Mouse (Mus musculus) CH12.LX (cell line): Measurements from ENCODE around the gene Srp68. TPM values are rescaled to one million over a fixed set of nuclear protein-coding genes. Genes with fewer than 3 reads are reported as not detected.
A peak's percentile ranks its signal among the peaks of the same experiment; 100 is the strongest.

Experiments
- DNase-seq: peaks from one replicate; pipeline ENCODE4 v3.0.0-alpha.2; 2013; ENCODE audit errors: extremely low read depth
- H3K27ac ChIP-seq: 2 replicates; pipeline ENCODE4 v1.5.1; 2012; ENCODE audit warnings: low read depth, mild to moderate bottlenecking, control low read depth, moderate library complexity; ENCODE audit not compliant: insufficient read depth
- H3K27me3 ChIP-seq: replicated peaks from 2 replicates; pipeline ENCODE3; 2012; ENCODE audit warnings: inconsistent platforms
- H3K36me3 ChIP-seq, 2 experiments: replicated peaks in 1 of 2; 2 replicates each; pipeline versions ENCODE3 to v1.6.1; 2012; ENCODE audit warnings: inconsistent platforms in 1 of 2, low read length in 1 of 2, mild to moderate bottlenecking in 1 of 2, mixed read lengths in 1 of 2, moderate library complexity in 1 of 2; ENCODE audit not compliant: control insufficient read depth in 1 of 2, insufficient read depth in 1 of 2
- H3K4me1 ChIP-seq, 2 experiments: 2 replicates each; pipeline ENCODE4 v1.6.1; 2012; ENCODE audit warnings: inconsistent platforms in 1 of 2, moderate library complexity in 1 of 2; ENCODE audit not compliant: insufficient read depth in 2 of 2, control insufficient read depth in 1 of 2
- H3K4me2 ChIP-seq: 2 replicates; pipeline ENCODE4 v1.6.1; 2012; ENCODE audit warnings: low read depth, mild to moderate bottlenecking, control low read depth; ENCODE audit not compliant: poor library complexity, insufficient read depth, severe bottlenecking
- H3K4me3 ChIP-seq, 3 experiments: fragments of 150-350 bp in 1 of 3; sonication (generic) in 1 of 3; replicated peaks in 1 of 3; 2 replicates each; pipeline versions ENCODE3 to v1.5.1; 2011 to 2012; ENCODE audit warnings: low read depth in 2 of 3, low read length in 2 of 3, mild to moderate bottlenecking in 2 of 3, moderate library complexity in 2 of 3, control low read depth in 1 of 3, improper control_type of control experiment in 1 of 3, inconsistent platforms in 1 of 3, mixed read lengths in 1 of 3; ENCODE audit not compliant: poor library complexity in 1 of 3
- H3K79me2 ChIP-seq: replicated peaks from 2 replicates; pipeline ENCODE4 v1.6.1; 2012; ENCODE audit warnings: mild to moderate bottlenecking, moderate library complexity; ENCODE audit not compliant: control insufficient read depth, poor library complexity, insufficient read depth, severe bottlenecking; ENCODE audit errors: extremely low read depth
- H3K9ac ChIP-seq: 2 replicates; pipeline ENCODE4 v1.6.1; 2012; ENCODE audit warnings: low read depth, mild to moderate bottlenecking, control low read depth, moderate library complexity; ENCODE audit not compliant: insufficient read depth
- H3K9me3 ChIP-seq: replicated peaks from 2 replicates; pipeline ENCODE3; 2012; ENCODE audit warnings: low read length, inconsistent platforms, mixed read lengths
- BHLHE40 ChIP-seq: IDR thresholded peaks from 2 replicates; pipeline ENCODE4 v1.6.1; 2011; ENCODE audit warnings: mild to moderate bottlenecking, low read depth, low read length, improper control_type of control experiment
- CHD1 ChIP-seq: IDR thresholded peaks from 2 replicates; pipeline ENCODE4 v1.6.1; 2012; ENCODE audit warnings: low read depth, low read length, improper control_type of control experiment, inconsistent platforms
- CTCF ChIP-seq, 2 experiments: IDR thresholded peaks in 1 of 2; conservative IDR thresholded peaks in 1 of 2; 2 replicates each; pipeline ENCODE4 v1.5.1; 2011 to 2012; ENCODE audit warnings: low read depth in 2 of 2, low read length in 2 of 2, improper control_type of control experiment in 1 of 2, inconsistent platforms in 1 of 2, mild to moderate bottlenecking in 1 of 2, moderate library complexity in 1 of 2
- E2F4 ChIP-seq: IDR thresholded peaks from 2 replicates; pipeline ENCODE4 v1.6.1; 2011; ENCODE audit warnings: low read depth, low read length, improper control_type of control experiment; ENCODE audit not compliant: insufficient replicate concordance
- ELF1 ChIP-seq: IDR thresholded peaks from 2 replicates; pipeline ENCODE4 v1.6.1; 2014; ENCODE audit warnings: low read depth, mild to moderate bottlenecking, inconsistent platforms, low read length, improper control_type of control experiment
- GABPA ChIP-seq: IDR thresholded peaks from 2 replicates; pipeline ENCODE4 v1.6.1; 2012; ENCODE audit warnings: low read depth, low read length, improper control_type of control experiment, inconsistent platforms; ENCODE audit not compliant: insufficient replicate concordance
- HCFC1 ChIP-seq: IDR thresholded peaks from 2 replicates; pipeline ENCODE4 v1.6.1; 2012; ENCODE audit warnings: low read depth, mild to moderate bottlenecking, inconsistent platforms, low read length, improper control_type of control experiment
- IRF4 ChIP-seq: IDR thresholded peaks from 2 replicates; pipeline ENCODE4 v1.6.1; 2014; ENCODE audit warnings: low read depth, mild to moderate bottlenecking, inconsistent platforms, low read length, improper control_type of control experiment
- JUN ChIP-seq: IDR thresholded peaks from 2 replicates; pipeline ENCODE4 v1.6.1; 2011; ENCODE audit warnings: low read depth, mild to moderate bottlenecking, low read length, improper control_type of control experiment, moderate library complexity; ENCODE audit not compliant: insufficient read depth
- JUND ChIP-seq: conservative IDR thresholded peaks from 2 replicates; pipeline ENCODE4 v1.6.1; 2011; ENCODE audit warnings: low read depth, low read length, improper control_type of control experiment
- KAT2A ChIP-seq: IDR thresholded peaks from 2 replicates; pipeline ENCODE4 v1.6.1; 2012; ENCODE audit warnings: low read length, improper control_type of control experiment, inconsistent platforms; ENCODE audit not compliant: insufficient replicate concordance
- MAX ChIP-seq: IDR thresholded peaks from 2 replicates; pipeline ENCODE4 v1.6.1; 2011; ENCODE audit warnings: low read length, improper control_type of control experiment
- MAZ ChIP-seq: IDR thresholded peaks from 2 replicates; pipeline ENCODE4 v1.6.1; 2012; ENCODE audit warnings: low read depth, mild to moderate bottlenecking, inconsistent platforms, low read length, improper control_type of control experiment, moderate library complexity
- MXI1 ChIP-seq: IDR thresholded peaks from 2 replicates; pipeline ENCODE4 v1.6.1; 2011; ENCODE audit warnings: mild to moderate bottlenecking, low read depth, low read length, improper control_type of control experiment
- MYC ChIP-seq: IDR thresholded peaks from 2 replicates; pipeline ENCODE4 v1.6.1; 2011; ENCODE audit warnings: low read depth, mild to moderate bottlenecking, improper control_type of control experiment, low read length
- NELFE ChIP-seq: IDR thresholded peaks from 2 replicates; pipeline ENCODE4 v1.6.1; 2011; ENCODE audit warnings: low read depth, low read length, improper control_type of control experiment
- NRF1 ChIP-seq: IDR thresholded peaks from 2 replicates; pipeline ENCODE4 v1.6.1; 2014; ENCODE audit warnings: low read depth, mild to moderate bottlenecking, inconsistent platforms, low read length, improper control_type of control experiment, moderate library complexity
- PAX5 ChIP-seq: IDR thresholded peaks from 2 replicates; pipeline ENCODE4 v1.6.1; 2012; ENCODE audit warnings: low read length, inconsistent platforms, mixed read lengths
- RAD21 ChIP-seq: IDR thresholded peaks from 2 replicates; pipeline ENCODE4 v1.6.1; 2011; ENCODE audit warnings: low read depth, mild to moderate bottlenecking, low read length, improper control_type of control experiment, moderate library complexity
- SIN3A ChIP-seq: IDR thresholded peaks from 2 replicates; pipeline ENCODE4 v1.6.1; 2012; ENCODE audit warnings: low read length, improper control_type of control experiment, inconsistent platforms
- TCF12 ChIP-seq: IDR thresholded peaks from 2 replicates; pipeline ENCODE4 v1.6.1; 2014; ENCODE audit warnings: low read depth, mild to moderate bottlenecking, inconsistent platforms, low read length, improper control_type of control experiment
- UBTF ChIP-seq: IDR thresholded peaks from 2 replicates; pipeline ENCODE4 v1.6.1; 2012; ENCODE audit warnings: low read depth, mild to moderate bottlenecking, inconsistent platforms, low read length, improper control_type of control experiment, moderate library complexity
- USF2 ChIP-seq: conservative IDR thresholded peaks from 2 replicates; pipeline ENCODE4 v1.6.1; 2011; ENCODE audit warnings: low read depth, low read length, improper control_type of control experiment
- ZC3H11A ChIP-seq: IDR thresholded peaks from 2 replicates; pipeline ENCODE4 v1.6.1; 2012; ENCODE audit warnings: low read depth, mild to moderate bottlenecking, inconsistent platforms, low read length, improper control_type of control experiment
- ZKSCAN1 ChIP-seq: IDR thresholded peaks from 2 replicates; pipeline ENCODE4 v1.6.1; 2012; ENCODE audit warnings: low read depth, inconsistent platforms, low read length, improper control_type of control experiment, borderline replicate concordance
- ZNF384 ChIP-seq: IDR thresholded peaks from 2 replicates; pipeline ENCODE4 v1.6.1; 2012; ENCODE audit warnings: low read depth, low read length, improper control_type of control experiment, inconsistent platforms
- dilution Hi-C: fragments of 300-500 bp; cut with MboI; formaldehyde crosslinking; loops from 2 replicates; pipeline ENCODE4 v1.14.3; 2020; ENCODE audit warnings: low sequenced_read_pairs; ENCODE audit not compliant: extremely low pct_unique_long_range_greater_than_20kb, extremely low pct_ligation_motif_present
- in situ Hi-C: fragments of 300-500 bp; cut with MboI; formaldehyde crosslinking; loops from 3 replicates; pipeline ENCODE4 v1.14.3; 2019; ENCODE audit warnings: low sequenced_read_pairs, low pct_ligation_motif_present, low pct_unique_long_range_greater_than_20kb, mixed read lengths
- polyA plus RNA-seq: library from polyadenylated mRNA; unstranded; fragments of >175 nt; gene quantifications from 2 replicates; pipeline ENCODE4 v1.2.1, GENCODE M21; 2012; ENCODE audit warnings: low read depth; ENCODE audit not compliant: insufficient read length
- total RNA-seq, 2 experiments: library from RNA; depleted of rRNA; stranded (reverse); fragments of 300-350 nt in 1 of 2; fragments of >200 nt in 1 of 2; gene quantifications; 2 replicates each; pipeline ENCODE4 v1.2.3; 2012 to 2014

The Srp68 gene
- total and polyA plus RNA-seq, 3 experiments = 53.2 to 184 (median 74.7) TPM

DNA sequence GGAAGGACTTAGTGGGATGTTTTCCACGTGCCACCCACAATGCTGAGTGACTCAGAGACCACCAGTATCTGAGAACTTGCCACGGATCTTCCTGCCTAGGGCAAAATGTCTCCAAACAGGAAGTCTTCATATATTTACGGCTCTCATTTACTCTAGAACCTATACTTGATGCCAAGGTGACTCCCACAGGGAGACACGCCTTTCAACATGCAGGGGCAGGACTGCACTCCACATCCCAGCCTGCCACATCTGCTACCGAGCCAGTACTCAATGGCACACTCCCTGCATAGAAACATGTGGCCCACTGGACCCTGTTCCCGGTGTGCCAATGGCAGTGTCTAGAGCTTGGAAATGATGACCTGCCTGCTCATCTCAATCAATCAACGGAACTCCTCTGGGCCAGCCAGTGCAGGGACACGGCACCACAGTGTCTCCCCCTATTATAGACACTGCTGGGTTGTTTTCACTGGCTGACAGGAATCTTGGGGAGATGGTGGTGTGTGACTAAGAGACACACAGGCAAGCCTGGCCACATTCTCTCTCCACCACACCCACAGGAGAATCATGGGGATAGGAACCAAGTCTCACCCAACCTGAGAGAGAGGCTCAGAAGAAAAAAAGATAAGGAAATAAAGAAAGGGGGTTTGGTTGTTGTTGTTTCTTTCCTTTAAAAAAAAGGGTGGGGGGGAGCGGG, 17.9 kb downstream of the Srp68 start:
- peaks cover 78 to 96% of the 10 kb centered on the region in 2 experiments for H3K36me3 ChIP-seq

DNA sequence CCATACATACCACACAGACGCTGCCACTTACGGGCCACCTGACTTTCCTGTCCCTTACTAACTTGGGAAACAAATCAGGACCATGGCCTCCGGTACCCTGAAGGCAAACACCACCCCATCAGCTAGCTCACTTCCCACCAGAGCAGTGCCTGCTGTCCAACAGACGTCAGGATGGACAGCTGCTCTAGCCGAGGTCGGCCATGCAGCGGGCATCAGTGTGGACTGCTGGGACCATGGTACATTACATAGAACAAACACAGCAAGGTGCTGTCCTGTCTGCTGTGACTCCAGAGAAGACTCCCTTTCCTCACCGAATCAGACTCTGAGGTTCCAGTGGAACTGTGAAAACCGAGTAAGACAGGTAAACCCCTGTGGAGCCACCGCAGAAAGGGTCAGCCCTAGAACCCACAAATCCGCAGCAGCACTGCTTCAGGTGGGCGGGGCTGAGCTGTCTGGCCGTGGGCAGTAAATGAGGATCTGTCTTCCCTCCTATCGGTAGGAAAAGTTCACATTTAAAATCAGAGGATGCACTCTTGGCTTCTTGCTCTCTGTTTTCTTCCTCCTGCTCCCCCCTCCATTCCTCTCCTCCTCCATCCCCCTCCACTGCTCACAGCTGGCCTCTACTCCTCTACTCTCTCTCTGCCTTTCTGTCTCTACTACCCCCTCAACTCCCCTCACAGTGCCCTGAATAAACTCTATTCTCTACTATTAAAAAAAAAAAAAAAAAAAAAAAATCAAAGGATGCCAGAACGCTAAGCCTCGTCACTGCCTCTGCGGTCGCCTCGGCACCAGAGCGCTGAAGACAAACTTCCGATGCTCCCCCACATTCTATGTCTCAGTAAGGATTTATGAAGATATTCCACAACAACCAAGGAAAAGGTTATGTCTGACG, 18.7 kb downstream of the Srp68 start:
- Histone ChIP-seq H3K36me3 (peaks cover 79 to 96% of the 10 kb centered on the region in 2 experiments), H3K27me3 (no peaks in the 10 kb centered on the region), H3K4me2 (peak overlapping the region; percentile 63), H3K4me3 (peak overlapping the region in 1 of 3 experiments; percentile 39), H3K4me1 (peaks cover 14 to 33% of the 10 kb centered on the region in 2 experiments), H3K27ac (peak overlapping the region; percentile 82), H3K9me3 (no peaks in the 10 kb centered on the region), H3K79me2 (peaks cover 23% of the 10 kb centered on the region), H3K9ac (peak overlapping the region; percentile 22; the same call in 1 of the 2 replicates)
- TF ChIP-seq ZNF384 = no peak
- no peak for TF ChIP-seq MAZ
- no peak for TF ChIP-seq NRF1
- no peak for TF ChIP-seq JUN
- TF ChIP-seq CHD1 = no peak
- no peak for TF ChIP-seq MYC
- no peak for TF ChIP-seq CTCF (conservative IDR thresholded peaks at IDR 0.05 in 1 of 2, IDR thresholded peaks at IDR 0.05 in 1 of 2; ENCODE audit: low read depth in 2 of 2, low read length in 2 of 2)
- TF ChIP-seq MAX = 0 out of 2 replicates have a peak, but pooled peaks have one; percentile 11
- no peak for TF ChIP-seq GABPA
- no peak for TF ChIP-seq USF2
- no peak for TF ChIP-seq RAD21
- no peak for TF ChIP-seq ZKSCAN1
- no peak for TF ChIP-seq TCF12
- no peak for TF ChIP-seq IRF4
- TF ChIP-seq MXI1 = no peak
- no peak for TF ChIP-seq JUND
- TF ChIP-seq ELF1 = 0 out of 2 replicates have a peak, but pooled peaks have one; percentile 5
- TF ChIP-seq SIN3A = 0 out of 2 replicates have a peak, but pooled peaks have one; percentile 59
- TF ChIP-seq ZC3H11A = no peak
- in situ Hi-C loops (no loop called here), dilution Hi-C loops (no loop called here)
- no peak for DNase-seq

More for the DNA sequence above, 17.9 kb downstream of the Srp68 start:
- Histone ChIP-seq H3K79me2 (peaks cover 23% of the 10 kb centered on the region), H3K4me2 (no peak overlapping the region), H3K27me3 (no peaks in the 10 kb centered on the region), H3K4me1 (peaks cover 14 to 33% of the 10 kb centered on the region in 2 experiments), H3K27ac (0 out of 2 replicates have a peak overlapping the region, but pooled peaks have one; percentile 1), H3K9ac (no peak overlapping the region), H3K4me3 (no peak overlapping the region), H3K9me3 (no peaks in the 10 kb centered on the region)
- TF ChIP-seq HCFC1 = no peak
- TF ChIP-seq NELFE = no peak
- no peak for TF ChIP-seq MAX
- no peak for TF ChIP-seq ELF1
- no peak for TF ChIP-seq BHLHE40
- TF ChIP-seq TCF12 = no peak
- no peak for TF ChIP-seq KAT2A
- TF ChIP-seq UBTF = no peak
- no peak for TF ChIP-seq MXI1
- TF ChIP-seq E2F4 = no peak
- no peak for TF ChIP-seq PAX5
- no peak for TF ChIP-seq JUND
- no peak for TF ChIP-seq ZKSCAN1
- DNase-seq = no peak
- dilution Hi-C loops = no loop called here
- in situ Hi-C loops = no loop called here
